Mouse (Mus musculus) midbrain, embryonic 11.5 days (tissue): ENCODE measurements at regions not wholly inside any gene's neighbourhood (a gene's known extent, or its start where the extent isn't known, plus 50 kb on each side); places are given as distances from the start of the nearest gene placed in this dataset.

ENCODE experiments used
- ATAC-seq: fragments of 200-750 bp; cut with Nextera tagmentation; 2 replicates; pipeline ENCODE4 v1.8.0; 2017; ENCODE audit warnings: moderate TSS enrichment, moderate library complexity; ENCODE audit not compliant: low FRiP score
- DNase-seq: peaks from one replicate; pipeline ENCODE4 v3.0.0; 2015; ENCODE audit warnings: low spot score; ENCODE audit errors: missing footprints
- H3K27ac ChIP-seq: fragments of 300-500 bp; sonication (generic); 2 replicates; pipeline ENCODE4 v1.5.1; 2014; ENCODE audit warnings: low read depth, low read length
- H3K27me3 ChIP-seq: fragments of 300-500 bp; sonication (generic); 2 replicates; pipeline ENCODE4 v1.6.1; 2014; ENCODE audit warnings: mild to moderate bottlenecking, low read length, moderate library complexity, mixed read lengths; ENCODE audit not compliant: control insufficient read depth, insufficient read depth
- H3K36me3 ChIP-seq: fragments of 300-500 bp; sonication (generic); 2 replicates; pipeline ENCODE4 v1.6.1; 2014; ENCODE audit warnings: mild to moderate bottlenecking, low read length, moderate library complexity, mixed read lengths; ENCODE audit not compliant: control insufficient read depth, insufficient read depth
- H3K4me1 ChIP-seq: fragments of 300-500 bp; sonication (generic); 2 replicates; pipeline ENCODE4 v1.6.1; 2014; ENCODE audit warnings: low read length; ENCODE audit not compliant: control insufficient read depth, insufficient read depth
- H3K4me2 ChIP-seq: fragments of 300-500 bp; sonication (generic); 2 replicates; pipeline ENCODE4 v1.6.1; 2014; ENCODE audit warnings: mild to moderate bottlenecking, moderate library complexity
- H3K4me3 ChIP-seq: fragments of 300-500 bp; sonication (generic); 2 replicates; pipeline ENCODE4 v1.5.1; 2014; ENCODE audit warnings: low read depth, low read length
- H3K9ac ChIP-seq: fragments of 300-500 bp; sonication (generic); 2 replicates; pipeline ENCODE4 v1.6.1; 2014; ENCODE audit warnings: low read length
- H3K9me3 ChIP-seq: fragments of 300-500 bp; sonication (generic); 2 replicates; pipeline ENCODE4 v1.6.1; 2016; ENCODE audit warnings: low read length; ENCODE audit not compliant: control insufficient read depth
- WGBS: fragments of 180-500 bp; shearing (Covaris S2); extraction: QIAGEN DNeasy Blood & Tissue Kit; methylation state at CpG from one replicate; pipeline ENCODE4 v1.1.7; 2014; 5-methylcytosine and 5-hydroxymethylcytosine counted together

DNA sequence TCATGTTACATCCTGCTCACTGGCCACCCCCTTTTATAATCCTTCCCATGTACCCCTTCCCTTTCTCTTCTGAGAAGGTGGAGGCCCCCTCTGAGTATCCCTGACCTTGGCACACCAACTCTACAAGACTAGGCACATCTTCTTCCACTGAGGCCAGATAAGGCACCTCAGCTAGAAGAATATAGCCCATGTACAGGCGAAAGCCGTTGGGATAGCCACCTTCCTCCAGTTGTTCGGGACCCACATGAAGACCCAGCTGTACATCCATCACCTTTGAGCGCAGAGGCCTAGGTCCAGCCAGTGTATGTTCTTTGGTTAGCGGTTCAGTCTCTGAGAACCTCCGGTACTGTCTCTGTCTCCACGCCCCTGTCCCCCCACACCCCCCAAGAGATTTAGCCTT, 189.9 kb downstream of the Spry2 start:
- WGBS: 90% methylated on average over 7 of the region's 7 CpGs
- Histone ChIP-seq H3K9ac (no peak overlapping the region), H3K4me2 (no peak overlapping the region), H3K4me1 (no peaks in the 10 kb centered on the region), H3K9me3 (no peaks in the 10 kb centered on the region), H3K4me3 (no peak overlapping the region), H3K36me3 (no peaks in the 10 kb centered on the region), H3K27ac (no peak overlapping the region), H3K27me3 (no peaks in the 10 kb centered on the region)
- DNase-seq (peak; percentile 70), ATAC-seq (no peak)

DNA sequence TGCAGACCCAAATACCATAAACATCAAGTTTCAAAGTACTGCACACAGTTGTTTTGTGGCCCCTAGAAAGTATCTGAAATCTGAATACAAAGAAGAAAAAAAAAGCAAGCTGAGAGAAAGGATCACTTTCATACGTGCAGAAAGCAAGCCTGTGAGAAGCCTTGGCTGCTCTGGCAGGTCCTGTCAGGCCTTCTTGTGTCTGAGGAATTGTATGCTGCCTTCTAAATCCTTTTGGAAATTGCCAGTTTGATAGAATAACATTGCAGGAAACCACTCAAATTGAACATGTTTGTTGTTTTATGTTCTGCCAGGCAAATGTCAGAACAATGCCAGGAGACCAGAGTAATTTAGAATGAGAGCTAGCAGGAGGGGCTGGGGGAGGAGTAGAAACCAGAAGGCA, 198.0 kb downstream of the Spry2 start:
- ATAC-seq (no peak), DNase-seq (no peak)
- H3K36me3 ChIP-seq: no peaks in the 10 kb centered on the region

GRCm38 (mm10) chr14:105698086-105698485, 198.5 kb downstream of the Spry2 start:
- Histone ChIP-seq H3K4me3 (no peak overlapping the region), H3K9ac (no peak overlapping the region), H3K4me1 (no peaks in the 10 kb centered on the region), H3K4me2 (no peak overlapping the region), H3K36me3 (no peaks in the 10 kb centered on the region), H3K27ac (no peak overlapping the region), H3K9me3 (no peaks in the 10 kb centered on the region), H3K27me3 (no peaks in the 10 kb centered on the region)
- 90% methylated on average over 1 of the region's 1 CpGs for WGBS
- DNase-seq (peak; percentile 60), ATAC-seq (no peak)

More for the DNA sequence above, 198.0 kb downstream of the Spry2 start:
- H3K9ac ChIP-seq: no peak overlapping the region
- no peak overlapping the region for H3K4me2 ChIP-seq
- no peak overlapping the region for H3K27ac ChIP-seq
- H3K9me3 ChIP-seq: no peaks in the 10 kb centered on the region
- H3K27me3 ChIP-seq: no peaks in the 10 kb centered on the region
- WGBS: 21% methylated on average over 1 of the region's 1 CpGs
- H3K4me3 ChIP-seq: no peak overlapping the region
- H3K4me1 ChIP-seq: no peaks in the 10 kb centered on the region

GRCm38 (mm10) chr14:105697398-105697797, 199.2 kb downstream of the Spry2 start:
- ATAC-seq: no peak
- no peaks in the 10 kb centered on the region for H3K4me1 ChIP-seq
- WGBS: 94% methylated on average over 13 of the region's 13 CpGs

GRCm38 (mm10) chr14:105694969-105695368, 201.7 kb downstream of the Spry2 start:
- ATAC-seq: no peak
- DNase-seq: peak; percentile 64
- Histone ChIP-seq H3K36me3 (no peaks in the 10 kb centered on the region), H3K4me3 (no peak overlapping the region), H3K4me1 (no peaks in the 10 kb centered on the region), H3K4me2 (no peak overlapping the region), H3K9ac (no peak overlapping the region), H3K27me3 (no peaks in the 10 kb centered on the region), H3K27ac (no peak overlapping the region), H3K9me3 (no peaks in the 10 kb centered on the region)

More at GRCm38 (mm10) chr14:105697398-105697797, 199.2 kb downstream of the Spry2 start:
- Histone ChIP-seq H3K27me3 (no peaks in the 10 kb centered on the region), H3K27ac (no peak overlapping the region), H3K4me3 (no peak overlapping the region), H3K9me3 (no peaks in the 10 kb centered on the region), H3K9ac (no peak overlapping the region), H3K36me3 (no peaks in the 10 kb centered on the region), H3K4me2 (no peak overlapping the region)
- peak; percentile 57 for DNase-seq

GRCm38 (mm10) chr14:105693713-105694112, 202.9 kb downstream of the Spry2 start:
- DNase-seq (peak; percentile 21), ATAC-seq (no peak)
- Histone ChIP-seq H3K9me3 (no peaks in the 10 kb centered on the region), H3K4me3 (no peak overlapping the region), H3K4me1 (no peaks in the 10 kb centered on the region), H3K36me3 (no peaks in the 10 kb centered on the region), H3K9ac (no peak overlapping the region), H3K27ac (no peak overlapping the region), H3K27me3 (no peaks in the 10 kb centered on the region), H3K4me2 (no peak overlapping the region)
- WGBS: 86% methylated on average over 4 of the region's 4 CpGs

- Histone ChIP-seq H3K36me3 (no peaks in the 10 kb centered on the region), H3K9ac (no peak overlapping the region), H3K27me3 (no peaks in the 10 kb centered on the region), H3K4me2 (no peak overlapping the region), H3K27ac (no peak overlapping the region), H3K9me3 (no peaks in the 10 kb centered on the region), H3K4me3 (no peak overlapping the region), H3K4me1 (no peaks in the 10 kb centered on the region)
- DNase-seq (no peak), ATAC-seq (no peak)
- 59% methylated on average over 11 of the region's 11 CpGs for WGBS
Observed at GRCm38 (mm10) chr14:105684826-105685465, 211.7 kb downstream of the Spry2 start.

GRCm38 (mm10) chr14:105684329-105684728, 212.3 kb downstream of the Spry2 start:
- Histone ChIP-seq H3K4me2 (no peak overlapping the region), H3K36me3 (no peaks in the 10 kb centered on the region), H3K27me3 (no peaks in the 10 kb centered on the region), H3K9me3 (no peaks in the 10 kb centered on the region), H3K4me1 (no peaks in the 10 kb centered on the region), H3K9ac (no peak overlapping the region), H3K27ac (no peak overlapping the region), H3K4me3 (no peak overlapping the region)
- ATAC-seq (no peak), DNase-seq (no peak)
- WGBS: 84% methylated on average over 2 of the region's 2 CpGs

GRCm38 (mm10) chr14:105676646-105676930, 220.0 kb downstream of the Spry2 start:
- Histone ChIP-seq H3K4me2 (peak overlapping the region; percentile 16; the same call in 1 of the 2 replicates), H3K9me3 (no peaks in the 10 kb centered on the region), H3K27ac (no peak overlapping the region), H3K4me3 (no peak overlapping the region), H3K9ac (0 out of 2 replicates have a peak overlapping the region, but pooled peaks have one; percentile 4), H3K4me1 (peaks cover 6% of the 10 kb centered on the region; the same call in 1 of the 2 replicates), H3K27me3 (no peaks in the 10 kb centered on the region), H3K36me3 (no peaks in the 10 kb centered on the region)
- DNase-seq (no peak), ATAC-seq (peak; percentile 23; the same call in 1 of the 2 replicates)
- 12% methylated on average over 4 of the region's 4 CpGs for WGBS
